Mouse (Mus musculus): ENCODE data around the gene Brinp1. TPM values are rescaled to one million over a fixed set of nuclear protein-coding genes. Genes with fewer than 3 reads are reported as not detected.
A peak's percentile ranks its signal among the peaks of the same experiment; 100 is the strongest.

The Brinp1 gene
- polyA plus RNA-seq, 1 experiment from 2014 or later, result 16.1 TPM

DNA sequence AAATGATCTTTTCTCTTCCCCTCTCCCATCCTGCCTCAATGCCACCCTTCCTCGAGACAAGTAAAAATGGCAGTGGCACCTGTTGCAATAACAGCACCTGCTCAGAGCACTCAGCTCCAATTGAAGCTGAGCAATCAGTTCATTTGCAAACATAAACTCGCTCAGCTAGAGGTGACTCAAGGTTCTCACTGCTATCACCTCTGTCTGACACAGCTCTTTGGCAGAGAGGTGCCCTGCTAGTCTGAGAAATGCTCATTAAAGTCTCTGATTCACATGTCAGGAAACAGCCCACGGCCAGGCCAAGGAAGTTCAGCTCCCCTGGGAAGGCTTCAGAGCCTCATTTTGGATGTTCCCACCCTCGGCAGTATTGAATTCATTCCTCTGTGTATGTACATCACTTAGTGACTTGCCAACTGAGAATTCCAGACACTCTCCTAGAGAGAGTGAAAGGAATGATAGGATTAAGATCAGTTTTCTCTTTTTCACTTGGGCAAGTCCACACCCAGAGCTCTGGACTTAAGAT is 165.7 kb downstream of the Brinp1 start:
- ATAC-seq (ENCODE audit: low FRiP score) (no peak), DNase-seq (ENCODE audit: low spot score) (no peak)
- Histone ChIP-seq H3K4me3 (ENCODE audit: low read depth, low read length) (no peak overlapping the region), H3K27ac (ENCODE audit: low read depth, low read length) (no peak overlapping the region), H3K27me3 (ENCODE audit: control insufficient read depth, insufficient read depth, low read length) (no peaks in the 10 kb centered on the region), H3K4me2 (replicated peaks; ENCODE audit: low read depth, low read length) (no peak overlapping the region), H3K36me3 (ENCODE audit: control insufficient read depth, insufficient read depth, low read length) (no peaks in the 10 kb centered on the region), H3K9ac (ENCODE audit: low read depth, low read length) (no peak overlapping the region), H3K9me3 (ENCODE audit: control insufficient read depth, low read length) (no peaks in the 10 kb centered on the region), H3K4me1 (replicated peaks; ENCODE audit: control insufficient read depth, insufficient read depth, low read length) (no peaks in the 10 kb centered on the region)
- 65% methylated on average over 4 of the region's 4 CpGs for WGBS

DNA sequence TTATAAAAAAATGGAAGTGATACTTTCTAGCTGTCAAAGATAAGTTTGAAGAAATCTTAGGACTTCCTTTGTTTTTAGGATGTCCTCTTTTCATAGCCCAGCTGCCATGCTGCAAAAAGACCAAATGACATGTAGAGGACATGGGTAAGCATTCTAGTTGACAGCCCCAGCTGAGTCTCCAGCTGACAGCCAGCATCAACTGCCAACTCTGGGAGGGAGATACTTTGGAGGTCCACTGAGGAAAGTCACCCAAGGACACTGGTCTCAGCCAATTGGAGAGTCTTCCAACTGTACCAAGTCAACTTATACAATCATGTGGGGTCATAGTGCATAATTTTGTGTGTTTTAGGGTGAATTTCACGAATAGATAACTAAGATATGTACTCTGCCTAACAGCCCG is 166.6 kb downstream of the Brinp1 start:
- 70% methylated on average over 2 of the region's 2 CpGs for WGBS
- H3K36me3 ChIP-seq (ENCODE audit: control insufficient read depth, insufficient read depth, low read length), result no peaks in the 10 kb centered on the region
- H3K27me3 ChIP-seq (ENCODE audit: control insufficient read depth, insufficient read depth, low read length), result no peaks in the 10 kb centered on the region
- H3K9me3 ChIP-seq (ENCODE audit: control insufficient read depth, low read length), result no peaks in the 10 kb centered on the region
- DNase-seq (ENCODE audit: low spot score), result no peak
- no peak for ATAC-seq (ENCODE audit: low FRiP score)
- no peaks in the 10 kb centered on the region for H3K4me1 ChIP-seq (replicated peaks; ENCODE audit: control insufficient read depth, insufficient read depth, low read length)
- no peak overlapping the region for H3K4me2 ChIP-seq (replicated peaks; ENCODE audit: low read depth, low read length)
- H3K9ac ChIP-seq (ENCODE audit: low read depth, low read length), result no peak overlapping the region
- H3K4me3 ChIP-seq (ENCODE audit: low read depth, low read length), result no peak overlapping the region
- H3K27ac ChIP-seq (ENCODE audit: low read depth, low read length), result no peak overlapping the region

DNA sequence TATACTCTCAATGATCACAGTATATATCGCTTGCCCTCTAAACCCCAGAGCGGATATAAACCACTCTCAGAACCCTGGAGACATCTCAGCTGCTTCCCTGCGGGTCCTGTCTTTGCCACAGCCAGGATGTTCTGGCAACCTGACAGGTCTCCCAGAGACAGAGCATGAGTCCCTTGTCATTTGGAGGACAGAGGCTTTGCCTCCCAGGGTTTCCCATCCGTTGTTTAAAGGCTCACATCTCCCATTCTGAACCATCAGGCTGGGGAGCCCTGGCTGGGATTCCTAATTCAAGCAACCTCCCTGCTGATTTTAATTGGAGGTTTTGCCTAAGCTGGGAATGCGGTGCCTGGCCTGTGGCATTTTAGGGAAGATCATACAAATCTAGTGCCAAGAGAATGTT is 185.9 kb downstream of the Brinp1 start:
- 49% methylated on average over 5 of the region's 5 CpGs for WGBS
- no peaks in the 10 kb centered on the region for H3K36me3 ChIP-seq (ENCODE audit: control insufficient read depth, insufficient read depth, low read length)
- H3K4me1 ChIP-seq (replicated peaks; ENCODE audit: control insufficient read depth, insufficient read depth, low read length), result no peaks in the 10 kb centered on the region
- ATAC-seq (ENCODE audit: low FRiP score) (no peak), DNase-seq (ENCODE audit: low spot score) (no peak)
- H3K27ac ChIP-seq (ENCODE audit: low read depth, low read length), result no peak overlapping the region
- no peak overlapping the region for H3K4me3 ChIP-seq (ENCODE audit: low read depth, low read length)
- H3K9ac ChIP-seq (ENCODE audit: low read depth, low read length), result no peak overlapping the region
- H3K9me3 ChIP-seq (ENCODE audit: control insufficient read depth, low read length), result no peaks in the 10 kb centered on the region
- no peak overlapping the region for H3K4me2 ChIP-seq (replicated peaks; ENCODE audit: low read depth, low read length)
- H3K27me3 ChIP-seq (ENCODE audit: control insufficient read depth, insufficient read depth, low read length), result no peaks in the 10 kb centered on the region

DNA sequence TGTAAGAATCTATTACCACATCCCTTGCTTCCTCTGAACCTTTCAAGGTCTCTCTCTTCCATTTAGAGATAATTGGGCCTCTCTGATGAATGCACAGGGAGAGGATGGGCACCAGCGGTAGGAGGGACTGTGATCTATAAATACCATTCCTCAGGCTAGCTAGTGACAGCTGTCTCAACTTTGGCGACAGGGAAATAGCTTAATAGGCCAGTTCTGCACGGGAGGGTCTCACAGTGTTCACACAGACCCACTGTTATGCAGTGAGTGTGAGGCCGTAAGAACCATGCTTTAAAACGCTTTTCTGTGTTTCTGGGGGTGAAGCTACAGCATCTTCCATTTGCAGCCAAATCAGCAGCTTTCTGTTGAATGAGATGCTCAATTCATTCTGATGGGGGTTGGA is 186.8 kb downstream of the Brinp1 start:
- no peak overlapping the region for H3K27ac ChIP-seq (ENCODE audit: low read depth, low read length)
- no peaks in the 10 kb centered on the region for H3K4me1 ChIP-seq (replicated peaks; ENCODE audit: control insufficient read depth, insufficient read depth, low read length)
- H3K4me2 ChIP-seq (replicated peaks; ENCODE audit: low read depth, low read length), result no peak overlapping the region
- no peaks in the 10 kb centered on the region for H3K27me3 ChIP-seq (ENCODE audit: control insufficient read depth, insufficient read depth, low read length)
- H3K9ac ChIP-seq (ENCODE audit: low read depth, low read length), result no peak overlapping the region
- no peak for DNase-seq (ENCODE audit: low spot score)
- ATAC-seq (ENCODE audit: low FRiP score), result no peak
- H3K9me3 ChIP-seq (ENCODE audit: control insufficient read depth, low read length), result no peaks in the 10 kb centered on the region
- H3K4me3 ChIP-seq (ENCODE audit: low read depth, low read length), result no peak overlapping the region
- no peaks in the 10 kb centered on the region for H3K36me3 ChIP-seq (ENCODE audit: control insufficient read depth, insufficient read depth, low read length)
- WGBS, result 73% methylated on average over 5 of the region's 5 CpGs

DNA sequence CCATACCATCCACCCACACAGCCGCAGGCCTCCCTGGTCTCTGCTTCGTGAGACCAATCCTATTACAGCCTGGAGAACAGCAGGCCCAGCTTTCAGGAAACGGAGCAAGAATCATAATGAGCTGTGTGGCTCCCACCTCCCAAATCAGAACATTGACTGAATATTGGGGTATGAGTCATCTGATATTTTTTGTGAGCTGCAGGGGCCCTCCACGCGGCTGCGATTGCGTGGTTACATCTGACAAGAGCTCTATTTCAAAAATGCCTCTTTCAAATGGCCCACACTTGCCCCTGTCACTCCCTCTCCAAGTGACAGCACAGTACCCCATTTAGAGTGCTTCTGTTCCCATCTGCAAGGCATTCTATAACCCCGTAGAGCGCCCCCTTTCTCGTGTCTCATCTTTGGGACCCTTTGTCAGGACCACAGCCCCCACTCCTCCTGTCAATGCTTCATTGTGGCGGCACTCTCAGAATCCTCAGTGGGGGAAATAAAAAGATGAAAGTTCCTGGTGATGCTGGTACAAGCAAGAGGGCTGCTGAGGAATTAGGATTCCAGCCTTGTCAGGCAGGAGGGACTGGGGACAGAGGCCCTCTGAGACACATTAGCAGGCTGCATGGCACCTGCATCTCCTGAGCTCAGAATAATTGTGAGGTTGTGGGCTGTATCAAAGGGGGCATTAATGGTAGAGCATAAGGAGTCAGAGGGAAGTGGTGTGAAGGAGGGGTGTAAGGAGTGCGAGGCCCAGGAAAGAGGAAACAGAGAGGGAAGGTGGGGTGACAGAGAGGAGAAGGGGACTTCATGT is 188.2 kb downstream of the Brinp1 start:
- no peaks in the 10 kb centered on the region for H3K9me3 ChIP-seq (ENCODE audit: control insufficient read depth, low read length)
- peak; percentile 52 for ATAC-seq (ENCODE audit: low FRiP score)
- no peaks in the 10 kb centered on the region for H3K36me3 ChIP-seq (ENCODE audit: control insufficient read depth, insufficient read depth, low read length)
- no peak overlapping the region for H3K4me2 ChIP-seq (replicated peaks; ENCODE audit: low read depth, low read length)
- H3K9ac ChIP-seq (ENCODE audit: low read depth, low read length), result no peak overlapping the region
- H3K4me3 ChIP-seq (ENCODE audit: low read depth, low read length), result no peak overlapping the region
- H3K4me1 ChIP-seq (replicated peaks; ENCODE audit: control insufficient read depth, insufficient read depth, low read length), result no peaks in the 10 kb centered on the region
- no peaks in the 10 kb centered on the region for H3K27me3 ChIP-seq (ENCODE audit: control insufficient read depth, insufficient read depth, low read length)
- no peak overlapping the region for H3K27ac ChIP-seq (ENCODE audit: low read depth, low read length)
- 80% methylated on average over 12 of the region's 12 CpGs for WGBS
- no peak for DNase-seq (ENCODE audit: low spot score)

DNA sequence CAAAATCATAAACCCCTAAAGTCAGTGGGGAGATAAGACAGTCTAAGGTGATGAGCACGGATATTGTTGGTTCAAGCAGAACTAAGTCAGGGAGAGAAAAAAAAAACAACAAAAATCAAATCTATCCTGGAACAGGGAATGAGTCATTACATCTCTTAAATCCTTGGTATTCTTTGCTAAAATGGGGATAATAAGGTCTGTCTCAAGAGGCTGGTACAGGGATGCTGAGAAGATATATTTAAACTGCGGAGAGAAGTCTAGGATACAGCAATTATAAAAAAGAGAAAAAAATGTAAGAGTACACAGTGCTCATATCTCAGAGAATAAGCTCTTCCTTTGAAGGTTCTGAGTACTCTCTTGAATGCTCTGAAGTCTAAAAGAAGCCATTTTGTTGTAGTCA is 189.3 kb downstream of the Brinp1 start:
- H3K9me3 ChIP-seq (ENCODE audit: control insufficient read depth, low read length), result no peaks in the 10 kb centered on the region
- no peak overlapping the region for H3K27ac ChIP-seq (ENCODE audit: low read depth, low read length)
- H3K36me3 ChIP-seq (ENCODE audit: control insufficient read depth, insufficient read depth, low read length), result no peaks in the 10 kb centered on the region
- DNase-seq (ENCODE audit: low spot score) (no peak), ATAC-seq (ENCODE audit: low FRiP score) (no peak)
- no peaks in the 10 kb centered on the region for H3K27me3 ChIP-seq (ENCODE audit: control insufficient read depth, insufficient read depth, low read length)
- no peak overlapping the region for H3K4me2 ChIP-seq (replicated peaks; ENCODE audit: low read depth, low read length)
- WGBS, result 98% methylated on average over 2 of the region's 2 CpGs
- no peak overlapping the region for H3K4me3 ChIP-seq (ENCODE audit: low read depth, low read length)
- H3K9ac ChIP-seq (ENCODE audit: low read depth, low read length), result no peak overlapping the region
- no peaks in the 10 kb centered on the region for H3K4me1 ChIP-seq (replicated peaks; ENCODE audit: control insufficient read depth, insufficient read depth, low read length)

DNA sequence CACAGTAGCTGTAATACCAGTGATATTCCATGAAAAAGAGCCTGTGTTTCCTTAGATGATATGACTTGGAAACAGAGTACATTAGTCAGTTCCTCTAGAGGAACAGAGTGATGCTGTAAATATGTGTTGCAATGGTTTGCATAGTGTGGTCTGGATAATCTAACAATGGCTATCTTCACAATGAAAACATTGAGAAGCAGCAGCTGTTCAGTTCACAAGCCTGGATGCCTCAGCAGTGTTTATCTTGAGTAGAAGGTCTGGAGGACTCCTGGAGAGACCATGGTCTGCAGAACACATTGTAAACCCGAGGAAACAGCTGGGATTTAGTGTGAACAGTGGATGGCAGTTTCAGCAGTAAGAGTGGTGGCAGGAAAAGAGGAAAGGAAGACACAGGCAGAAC is 233.2 kb downstream of the Brinp1 start:
- WGBS, result 35% methylated on average over 1 of the region's 1 CpGs
- ATAC-seq (ENCODE audit: low FRiP score), result no peak

More for the DNA sequence above, 233.2 kb downstream of the Brinp1 start:
- H3K4me3 ChIP-seq (ENCODE audit: low read depth, low read length), result no peak overlapping the region
- DNase-seq (ENCODE audit: low spot score), result no peak
- no peaks in the 10 kb centered on the region for H3K27me3 ChIP-seq (ENCODE audit: control insufficient read depth, insufficient read depth, low read length)
- no peaks in the 10 kb centered on the region for H3K9me3 ChIP-seq (ENCODE audit: control insufficient read depth, low read length)
- H3K36me3 ChIP-seq (ENCODE audit: control insufficient read depth, insufficient read depth, low read length), result no peaks in the 10 kb centered on the region
- no peaks in the 10 kb centered on the region for H3K4me1 ChIP-seq (replicated peaks; ENCODE audit: control insufficient read depth, insufficient read depth, low read length)
- no peak overlapping the region for H3K9ac ChIP-seq (ENCODE audit: low read depth, low read length)
- no peak overlapping the region for H3K4me2 ChIP-seq (replicated peaks; ENCODE audit: low read depth, low read length)
- no peak overlapping the region for H3K27ac ChIP-seq (ENCODE audit: low read depth, low read length)
